Mouse (Mus musculus) embryonic facial prominence, embryonic 14.5 days (tissue): ENCODE data around the gene Mlec. TPM values are rescaled to one million over a fixed set of nuclear protein-coding genes. Genes with fewer than 3 reads are reported as not detected.
"Not testable (repeated sequence)": the region's sequence is repeated elsewhere in the genome, so short reads cannot be mapped to it uniquely, and the experiment has no call there.

ENCODE experiments used
- ATAC-seq: fragments of 200-750 bp; cut with Nextera tagmentation; 2 replicates; pipeline ENCODE4 v1.8.0; 2017; ENCODE audit warnings: low read depth, moderate number of reproducible peaks, moderate TSS enrichment
- DNase-seq: peaks from one replicate; pipeline ENCODE4 v3.0.0-alpha.2; 2015; ENCODE audit warnings: low spot score
- H3K27ac ChIP-seq: fragments of 300-500 bp; sonication (generic); replicated peaks from 2 replicates; pipeline ENCODE4 v1.5.1; 2014; ENCODE audit warnings: low read depth, mild to moderate bottlenecking, low read length, moderate library complexity
- H3K27me3 ChIP-seq: fragments of 300-500 bp; sonication (generic); replicated peaks from 2 replicates; pipeline ENCODE4 v1.6.1; 2014; ENCODE audit warnings: low read length; ENCODE audit not compliant: control insufficient read depth, insufficient read depth
- H3K36me3 ChIP-seq: fragments of 300-500 bp; sonication (generic); 2 replicates; pipeline ENCODE4 v1.6.1; 2014; ENCODE audit warnings: low read length, mixed read lengths; ENCODE audit not compliant: control insufficient read depth, insufficient read depth
- H3K4me1 ChIP-seq: fragments of 300-500 bp; sonication (generic); 2 replicates; pipeline ENCODE4 v1.6.1; 2014; ENCODE audit warnings: antibody characterized with exemption, low read length; ENCODE audit not compliant: control insufficient read depth, insufficient read depth
- H3K4me2 ChIP-seq: fragments of 300-500 bp; sonication (generic); 2 replicates; pipeline ENCODE4 v1.6.1; 2014; ENCODE audit warnings: low read depth, mild to moderate bottlenecking, low read length, moderate library complexity, mixed read lengths
- H3K4me3 ChIP-seq: fragments of 300-500 bp; sonication (generic); 2 replicates; pipeline ENCODE4 v1.5.1; 2014; ENCODE audit warnings: low read depth, mild to moderate bottlenecking, low read length
- H3K9ac ChIP-seq: fragments of 300-500 bp; sonication (generic); 2 replicates; pipeline ENCODE4 v1.6.1; 2014; ENCODE audit warnings: low read depth, mild to moderate bottlenecking, low read length, moderate library complexity, mixed read lengths
- H3K9me3 ChIP-seq: fragments of 300-500 bp; sonication (generic); 2 replicates; pipeline ENCODE4 v1.6.1; 2016; ENCODE audit warnings: low read length; ENCODE audit not compliant: control insufficient read depth
- WGBS: fragments of 180-500 bp; shearing (Covaris S2); extraction: QIAGEN DNeasy Blood & Tissue Kit; methylation state at CpG from one replicate; pipeline ENCODE4 v1.1.7; 2014; 5-methylcytosine and 5-hydroxymethylcytosine counted together
- polyA plus RNA-seq: library from polyadenylated mRNA; unstranded; fragments of >200 nt; fragmentation: Nextera tagmentation; extraction: Ambion mirVana; gene quantifications from 2 replicates; pipeline ENCODE4 v1.2.1, GENCODE M21; 2014

Mlec gene
- polyA plus RNA-seq, 1 experiment from 2014 or later = 69.8 TPM

DNA sequence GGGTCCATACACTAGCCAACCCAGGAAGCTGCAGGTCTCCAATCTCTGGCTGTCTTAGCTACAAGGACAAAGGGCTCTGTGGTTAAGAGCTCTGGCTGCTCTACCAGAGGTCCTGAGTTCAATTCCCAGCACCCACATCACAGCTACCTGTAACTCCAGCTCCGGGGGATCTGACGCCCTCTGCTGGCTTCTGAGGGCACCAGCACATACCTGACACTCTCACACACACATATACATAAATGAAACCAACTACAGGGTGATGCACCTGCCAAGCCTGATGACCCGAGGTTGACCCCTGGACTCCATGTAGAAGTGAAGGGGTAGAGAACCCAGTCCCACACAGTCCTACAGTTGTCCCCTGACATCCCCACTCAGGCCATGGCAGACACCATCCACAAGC, 41.6 kb downstream of the Mlec start:
- peaks cover 44% of the 10 kb centered on the region for H3K36me3 ChIP-seq
- no peak overlapping the region for H3K4me2 ChIP-seq
- H3K9ac ChIP-seq = no peak overlapping the region
- no peak overlapping the region for H3K27ac ChIP-seq
- 86% methylated on average over 3 of the region's 3 CpGs for WGBS
- H3K9me3 ChIP-seq = no peaks in the 10 kb centered on the region
- no peaks in the 10 kb centered on the region for H3K27me3 ChIP-seq
- no peak for DNase-seq
- no peak for ATAC-seq
- H3K4me3 ChIP-seq = no peak overlapping the region
- H3K4me1 ChIP-seq = no peaks in the 10 kb centered on the region

DNA sequence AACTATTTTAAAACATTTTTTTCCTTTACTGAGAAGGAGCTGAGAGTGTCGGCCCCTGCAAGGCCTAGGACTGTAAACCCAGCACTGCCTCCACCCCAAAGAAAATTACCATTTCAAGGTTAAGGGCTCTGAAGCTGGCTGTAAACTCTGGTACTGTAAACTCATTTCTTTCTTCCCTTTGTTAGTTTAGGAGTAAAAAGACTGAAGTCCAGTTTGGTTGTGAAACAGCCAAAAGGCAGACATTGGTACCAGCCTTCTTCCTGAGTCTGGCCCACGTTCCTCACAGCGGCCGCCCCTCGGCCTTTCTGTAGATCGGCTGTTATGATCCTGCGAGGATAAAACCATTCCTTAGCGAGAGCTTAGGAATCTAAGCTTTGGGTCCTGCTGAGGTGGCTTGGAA, 43.5 kb downstream of the Mlec start:
- WGBS = 94% methylated on average over 8 of the region's 8 CpGs
- Histone ChIP-seq H3K36me3 (peaks cover 53% of the 10 kb centered on the region), H3K9me3 (no peaks in the 10 kb centered on the region), H3K4me1 (no peaks in the 10 kb centered on the region), H3K27ac (no peak overlapping the region), H3K4me2 (no peak overlapping the region), H3K4me3 (no peak overlapping the region), H3K27me3 (no peaks in the 10 kb centered on the region), H3K9ac (no peak overlapping the region)
- ATAC-seq (no peak), DNase-seq (no peak)

DNA sequence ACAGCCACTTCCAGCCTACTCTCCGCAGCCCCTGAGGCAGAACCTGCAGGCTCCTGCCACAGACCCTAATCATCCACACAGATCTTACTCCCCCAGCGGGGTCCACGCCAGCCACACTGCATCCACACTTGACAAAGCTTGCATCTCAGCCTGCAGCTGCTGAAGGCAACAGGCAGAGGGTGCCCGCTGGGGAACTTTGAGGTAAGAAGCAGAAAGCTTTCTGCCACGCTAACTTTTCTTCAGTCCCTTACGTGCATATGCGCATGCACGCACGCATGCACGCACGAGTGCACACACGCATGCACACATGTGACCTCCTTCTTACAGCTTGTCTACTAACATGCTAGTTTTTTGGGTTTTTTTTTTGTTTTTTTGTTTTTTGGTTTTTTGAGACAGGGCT, 44.7 kb downstream of the Mlec start:
- DNase-seq = no peak
- H3K9ac ChIP-seq = no peak overlapping the region
- peaks cover 55% of the 10 kb centered on the region for H3K36me3 ChIP-seq
- no peaks in the 10 kb centered on the region for H3K27me3 ChIP-seq
- H3K27ac ChIP-seq = no peak overlapping the region
- 96% methylated on average over 12 of the region's 12 CpGs for WGBS
- no peaks in the 10 kb centered on the region for H3K4me1 ChIP-seq
- no peak overlapping the region for H3K4me3 ChIP-seq
- no peak for ATAC-seq
- no peaks in the 10 kb centered on the region for H3K9me3 ChIP-seq
- no peak overlapping the region for H3K4me2 ChIP-seq

DNA sequence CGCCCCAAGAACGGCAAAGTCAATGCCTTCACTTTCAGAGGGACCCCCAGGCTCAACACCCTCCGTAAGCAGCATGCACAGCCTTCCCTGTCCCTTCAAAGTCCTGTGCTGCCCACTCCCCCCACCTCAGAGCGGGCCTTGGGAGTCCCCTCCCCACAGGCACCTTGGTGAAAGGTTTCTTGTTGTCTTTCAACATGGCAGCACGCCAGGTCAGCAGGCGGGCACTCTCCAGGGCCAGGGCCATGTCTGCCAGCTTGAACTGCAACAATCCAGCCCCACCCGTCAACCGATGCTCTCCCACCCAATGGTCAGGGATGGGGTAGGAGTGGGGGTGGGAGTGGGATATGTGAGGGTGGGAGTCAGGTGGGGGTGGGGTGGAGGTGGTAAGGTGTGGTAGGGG, 46.8 kb downstream of the Mlec start:
- Histone ChIP-seq H3K4me3 (no peak overlapping the region), H3K9ac (no peak overlapping the region), H3K36me3 (peaks cover 40% of the 10 kb centered on the region), H3K27me3 (no peaks in the 10 kb centered on the region), H3K9me3 (no peaks in the 10 kb centered on the region), H3K27ac (no peak overlapping the region), H3K4me1 (no peaks in the 10 kb centered on the region), H3K4me2 (no peak overlapping the region)
- ATAC-seq (no peak), DNase-seq (no peak)
- WGBS = 82% methylated on average over 8 of the region's 8 CpGs

DNA sequence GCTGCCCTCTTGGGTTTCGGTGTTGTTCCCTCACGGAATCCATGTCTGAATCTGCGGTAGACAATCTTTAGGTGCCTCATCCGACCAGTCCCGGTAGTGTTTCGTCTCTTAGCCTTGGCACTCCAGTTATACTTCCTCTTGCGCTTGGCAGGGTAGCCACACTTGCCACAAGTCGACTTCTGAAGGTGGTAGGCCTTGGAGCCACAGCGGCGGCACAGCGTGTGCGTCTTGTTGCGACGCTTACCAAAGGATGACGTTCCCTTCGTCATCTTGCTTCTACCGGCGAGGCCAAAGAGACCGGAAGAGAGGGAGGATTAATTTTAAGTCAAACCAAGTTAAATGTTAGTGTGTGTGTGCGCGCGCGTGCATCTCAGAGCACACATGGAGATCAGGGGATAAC, 54.7 kb downstream of the Mlec start:
- not testable (repeated sequence) for ATAC-seq, H3K4me3 ChIP-seq, H3K4me2 ChIP-seq, H3K4me1 ChIP-seq, H3K9ac ChIP-seq, H3K9me3 ChIP-seq, DNase-seq, H3K27ac ChIP-seq, H3K27me3 ChIP-seq
- WGBS = 94% methylated on average over 23 of the region's 23 CpGs
- H3K36me3 ChIP-seq = peaks cover 37% of the 10 kb centered on the region

DNA sequence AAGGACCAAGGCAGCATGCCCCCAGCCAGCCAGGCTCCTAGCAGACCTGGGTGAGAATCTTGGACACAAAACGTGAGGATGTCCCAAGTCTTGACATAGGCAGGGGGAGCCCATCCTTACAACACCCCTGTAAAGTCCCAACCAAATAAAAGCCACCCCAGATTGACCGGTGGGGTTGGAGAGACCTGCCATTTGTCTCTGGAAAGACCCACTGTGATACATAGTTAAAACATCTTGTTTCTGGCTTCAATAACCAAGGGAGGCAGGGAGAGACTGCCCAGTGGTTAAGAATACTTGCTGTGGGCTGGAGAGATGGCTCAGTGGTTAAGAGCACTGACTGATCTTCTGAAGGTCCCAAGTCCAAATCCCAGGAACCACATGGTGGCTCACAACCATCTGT, 55.7 kb downstream of the Mlec start:
- DNase-seq = no peak
- Histone ChIP-seq H3K27me3 (no peaks in the 10 kb centered on the region), H3K4me1 (no peaks in the 10 kb centered on the region), H3K4me3 (no peak overlapping the region), H3K9ac (no peak overlapping the region), H3K36me3 (peaks cover 48% of the 10 kb centered on the region), H3K9me3 (no peaks in the 10 kb centered on the region), H3K27ac (no peak overlapping the region), H3K4me2 (no peak overlapping the region)
- 83% methylated on average over 2 of the region's 2 CpGs for WGBS
- ATAC-seq = no peak

DNA sequence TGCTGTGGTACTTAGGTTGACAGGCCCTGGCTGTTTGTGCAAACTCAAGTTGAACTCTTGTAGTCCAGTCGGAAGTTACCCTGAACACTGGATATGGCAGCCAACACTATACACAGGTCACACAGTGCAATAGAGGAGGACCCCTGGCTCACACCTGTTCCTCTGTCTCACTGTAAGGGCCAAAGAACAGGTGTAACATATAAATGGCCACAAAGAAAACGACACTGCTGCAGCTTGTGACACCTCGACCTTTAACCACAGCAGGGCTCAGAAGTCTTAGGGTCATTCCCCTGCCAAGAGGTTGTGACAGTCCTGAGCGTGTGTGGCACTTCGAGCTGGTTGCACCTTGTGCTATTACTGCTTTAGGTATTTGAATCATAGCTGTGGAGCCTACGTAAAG, 57.5 kb downstream of the Mlec start:
- 76% methylated on average over 6 of the region's 6 CpGs for WGBS
- Histone ChIP-seq H3K9ac (no peak overlapping the region), H3K4me2 (no peak overlapping the region), H3K4me1 (no peaks in the 10 kb centered on the region), H3K36me3 (peaks cover 65% of the 10 kb centered on the region), H3K27ac (no peak overlapping the region), H3K4me3 (no peak overlapping the region), H3K9me3 (no peaks in the 10 kb centered on the region), H3K27me3 (no peaks in the 10 kb centered on the region)
- ATAC-seq (0 out of 2 replicates have a peak, but pooled peaks have one; percentile 20), DNase-seq (no peak)

DNA sequence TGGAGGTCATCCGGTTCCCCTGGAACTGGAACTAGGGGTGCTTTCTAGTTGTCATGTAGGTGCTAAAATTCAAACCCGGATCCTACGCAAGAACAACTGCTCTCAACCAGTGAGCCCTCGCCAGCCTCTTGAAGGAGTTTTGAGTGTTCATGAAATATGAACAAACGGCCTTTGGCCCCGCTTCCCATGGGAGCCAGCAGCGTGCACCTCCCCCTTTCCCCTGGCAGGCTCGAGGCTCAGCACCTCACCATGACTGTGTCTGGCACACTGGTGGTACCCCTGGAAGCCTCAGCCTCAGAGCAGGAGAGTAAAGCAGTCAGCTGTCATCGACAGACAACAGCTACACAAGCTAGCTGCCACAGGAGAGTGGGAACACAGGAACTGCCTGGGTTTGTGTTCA, 58.0 kb downstream of the Mlec start:
- no peak overlapping the region for H3K27ac ChIP-seq
- H3K36me3 ChIP-seq = peaks cover 70% of the 10 kb centered on the region
- DNase-seq (no peak), ATAC-seq (no peak)
- WGBS = 83% methylated on average over 9 of the region's 9 CpGs
- no peaks in the 10 kb centered on the region for H3K27me3 ChIP-seq
- H3K4me2 ChIP-seq = no peak overlapping the region
- no peak overlapping the region for H3K9ac ChIP-seq
- H3K9me3 ChIP-seq = no peaks in the 10 kb centered on the region
- H3K4me3 ChIP-seq = no peak overlapping the region
- H3K4me1 ChIP-seq = no peaks in the 10 kb centered on the region

DNA sequence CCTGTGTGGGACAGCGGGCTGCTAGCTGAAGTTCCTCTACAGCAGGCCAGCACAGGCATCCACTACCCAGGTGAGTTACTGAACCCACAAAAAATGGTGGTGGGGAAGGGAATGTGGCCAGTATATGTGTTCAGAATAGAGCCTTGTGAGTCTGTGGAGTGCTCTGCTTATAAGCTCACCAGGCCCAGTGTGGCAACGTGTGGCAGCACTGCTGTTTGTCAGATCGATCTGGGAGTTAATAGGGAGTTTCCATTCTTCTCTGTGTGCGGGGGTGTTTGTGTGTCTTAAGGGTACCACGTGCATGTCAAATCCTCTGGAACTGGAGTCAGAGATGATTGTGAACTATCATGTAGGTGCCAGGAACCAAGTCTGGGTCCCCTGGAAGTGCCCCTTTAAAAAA, 58.4 kb downstream of the Mlec start:
- WGBS = 84% methylated on average over 5 of the region's 5 CpGs

More for the DNA sequence above, 58.4 kb downstream of the Mlec start:
- Histone ChIP-seq H3K9ac (no peak overlapping the region), H3K27me3 (no peaks in the 10 kb centered on the region), H3K4me3 (no peak overlapping the region), H3K4me1 (no peaks in the 10 kb centered on the region), H3K36me3 (peaks cover 71% of the 10 kb centered on the region), H3K4me2 (no peak overlapping the region), H3K27ac (no peak overlapping the region), H3K9me3 (no peaks in the 10 kb centered on the region)
- DNase-seq = no peak
- ATAC-seq = no peak
